Mouse (Mus musculus): ENCODE data around the gene Apoa1.

GRCm38 (mm10) chr9:46224945-46225660 is 3.3 kb upstream of the Apoa1 start:
- TF ChIP-seq CTCF (IDR thresholded peaks at IDR 0.05; ENCODE audit: low read depth) (no peak), EP300 (IDR thresholded peaks at IDR 0.05; ENCODE audit: low read depth) (no peak)

Measured in liver, postnatal 0 days (tissue).